Mouse (Mus musculus) forebrain, embryonic 11.5 days (tissue): Measurements from ENCODE around the gene Ssbp3. TPM values are rescaled to one million over a fixed set of nuclear protein-coding genes. Genes with fewer than 3 reads are reported as not detected.
A peak's percentile ranks its signal among the peaks of the same experiment; 100 is the strongest.

Experiments
- ATAC-seq: fragments of 200-750 bp; cut with Nextera tagmentation; replicated peaks from 2 replicates; pipeline ENCODE4 v1.8.0; 2017; ENCODE audit warnings: moderate TSS enrichment; ENCODE audit not compliant: low FRiP score
- DNase-seq: peaks from one replicate; pipeline ENCODE4 v3.0.0-alpha.2; 2017; ENCODE audit warnings: low spot score
- H3K27ac ChIP-seq: fragments of 300-500 bp; sonication (generic); 2 replicates; pipeline ENCODE4 v1.5.1; 2014; ENCODE audit warnings: low read depth, low read length
- H3K27me3 ChIP-seq: fragments of 300-500 bp; sonication (generic); 2 replicates; pipeline ENCODE4 v1.6.1; 2014; ENCODE audit warnings: mild to moderate bottlenecking, low read length, mixed read lengths; ENCODE audit not compliant: control insufficient read depth, insufficient read depth
- H3K36me3 ChIP-seq: fragments of 300-500 bp; sonication (generic); 2 replicates; pipeline ENCODE4 v1.6.1; 2014; ENCODE audit warnings: mild to moderate bottlenecking, low read length, moderate library complexity, mixed read lengths; ENCODE audit not compliant: control insufficient read depth, insufficient read depth
- H3K4me1 ChIP-seq: fragments of 300-500 bp; sonication (generic); replicated peaks from 2 replicates; pipeline ENCODE4 v1.6.1; 2014; ENCODE audit warnings: low read length, mixed read lengths; ENCODE audit not compliant: control insufficient read depth, insufficient read depth
- H3K4me2 ChIP-seq: fragments of 300-500 bp; sonication (generic); 2 replicates; pipeline ENCODE4 v1.6.1; 2014; ENCODE audit warnings: low read depth, mild to moderate bottlenecking, low read length, moderate library complexity, mixed read lengths; ENCODE audit not compliant: severe bottlenecking
- H3K4me3 ChIP-seq: fragments of 300-500 bp; sonication (generic); 2 replicates; pipeline ENCODE4 v1.5.1; 2014; ENCODE audit warnings: low read depth, low read length
- H3K9ac ChIP-seq: fragments of 300-500 bp; sonication (generic); 2 replicates; pipeline ENCODE4 v1.6.1; 2014; ENCODE audit warnings: low read length
- H3K9me3 ChIP-seq: fragments of 300-500 bp; sonication (generic); 2 replicates; pipeline ENCODE4 v1.6.1; 2016; ENCODE audit warnings: low read length, mixed read lengths; ENCODE audit not compliant: control insufficient read depth
- WGBS: fragments of 180-500 bp; shearing (Covaris S2); extraction: QIAGEN DNeasy Blood & Tissue Kit; methylation state at CpG from one replicate; pipeline ENCODE4 v1.1.7; 2014; 5-methylcytosine and 5-hydroxymethylcytosine counted together
- polyA plus RNA-seq: library from polyadenylated mRNA; unstranded; fragments of >200 nt; fragmentation: Nextera tagmentation; extraction: Ambion mirVana; gene quantifications from 2 replicates; pipeline ENCODE4 v1.2.1, GENCODE M21; 2014

Gene Ssbp3
- polyA plus RNA-seq, 1 experiment from 2014 or later = 135 TPM

GRCm38 (mm10) chr4:106941475-106941874, 31.0 kb downstream of the Ssbp3 start:
- Histone ChIP-seq H3K27me3 (no peaks in the 10 kb centered on the region), H3K9me3 (no peaks in the 10 kb centered on the region), H3K36me3 (no peaks in the 10 kb centered on the region; the same call in 1 of the 2 replicates), H3K4me2 (peak overlapping the region; percentile 11; the same call in 1 of the 2 replicates), H3K9ac (peak overlapping the region; percentile 35), H3K4me1 (peaks cover 53% of the 10 kb centered on the region), H3K27ac (0 out of 2 replicates have a peak overlapping the region, but pooled peaks have one; percentile 12), H3K4me3 (no peak overlapping the region)
- ATAC-seq (no peak), DNase-seq (no peak)

GRCm38 (mm10) chr4:106942491-106942890, 32.0 kb downstream of the Ssbp3 start:
- WGBS = 98% methylated on average over 4 of the region's 4 CpGs
- DNase-seq (no peak), ATAC-seq (no peak)
- Histone ChIP-seq H3K4me3 (no peak overlapping the region), H3K27ac (no peak overlapping the region), H3K4me2 (no peak overlapping the region), H3K9ac (no peak overlapping the region), H3K36me3 (no peaks in the 10 kb centered on the region; the same call in 1 of the 2 replicates), H3K4me1 (peaks cover 49% of the 10 kb centered on the region), H3K27me3 (no peaks in the 10 kb centered on the region), H3K9me3 (no peaks in the 10 kb centered on the region)

- Histone ChIP-seq H3K9ac (no peak overlapping the region), H3K27me3 (no peaks in the 10 kb centered on the region), H3K36me3 (no peaks in the 10 kb centered on the region; the same call in 1 of the 2 replicates), H3K9me3 (no peaks in the 10 kb centered on the region), H3K4me3 (no peak overlapping the region), H3K4me2 (no peak overlapping the region), H3K27ac (no peak overlapping the region), H3K4me1 (peaks cover 43% of the 10 kb centered on the region)
- WGBS = 94% methylated on average over 2 of the region's 2 CpGs
- no peak for DNase-seq
- no peak for ATAC-seq
Measured at GRCm38 (mm10) chr4:106943627-106944026, 33.1 kb downstream of the Ssbp3 start.

GRCm38 (mm10) chr4:106944898-106945297, 34.4 kb downstream of the Ssbp3 start:
- ATAC-seq (no peak), DNase-seq (no peak)
- Histone ChIP-seq H3K9me3 (no peaks in the 10 kb centered on the region), H3K4me3 (no peak overlapping the region), H3K9ac (no peak overlapping the region), H3K4me2 (no peak overlapping the region), H3K27ac (no peak overlapping the region), H3K27me3 (no peaks in the 10 kb centered on the region), H3K36me3 (no peaks in the 10 kb centered on the region; the same call in 1 of the 2 replicates), H3K4me1 (peaks cover 36% of the 10 kb centered on the region)
- 88% methylated on average over 3 of the region's 3 CpGs for WGBS

- 83% methylated on average over 3 of the region's 3 CpGs for WGBS
- DNase-seq = no peak
- no peak for ATAC-seq
- H3K4me1 ChIP-seq = peaks cover 22% of the 10 kb centered on the region
- H3K27ac ChIP-seq = no peak overlapping the region
- no peak overlapping the region for H3K9ac ChIP-seq
- no peak overlapping the region for H3K4me2 ChIP-seq
- no peak overlapping the region for H3K4me3 ChIP-seq
- no peaks in the 10 kb centered on the region; the same call in 1 of the 2 replicates for H3K36me3 ChIP-seq
- no peaks in the 10 kb centered on the region for H3K27me3 ChIP-seq
- H3K9me3 ChIP-seq = no peaks in the 10 kb centered on the region
Measured at GRCm38 (mm10) chr4:106947741-106948140, 37.2 kb downstream of the Ssbp3 start.

GRCm38 (mm10) chr4:106948546-106948945, 38.0 kb downstream of the Ssbp3 start:
- no peak for ATAC-seq
- no peak for DNase-seq
- Histone ChIP-seq H3K4me2 (no peak overlapping the region), H3K9me3 (no peaks in the 10 kb centered on the region), H3K9ac (no peak overlapping the region), H3K4me1 (peaks cover 25% of the 10 kb centered on the region), H3K4me3 (no peak overlapping the region), H3K27me3 (no peaks in the 10 kb centered on the region), H3K27ac (no peak overlapping the region), H3K36me3 (no peaks in the 10 kb centered on the region; the same call in 1 of the 2 replicates)
- WGBS = 72% methylated on average over 7 of the region's 7 CpGs

- DNase-seq = no peak
- peaks cover 30% of the 10 kb centered on the region for H3K4me1 ChIP-seq
- ATAC-seq = no peak
- no peak overlapping the region for H3K4me3 ChIP-seq
- H3K27ac ChIP-seq = no peak overlapping the region
- no peaks in the 10 kb centered on the region for H3K9me3 ChIP-seq
- no peak overlapping the region for H3K4me2 ChIP-seq
- H3K27me3 ChIP-seq = no peaks in the 10 kb centered on the region
- H3K36me3 ChIP-seq = no peaks in the 10 kb centered on the region; the same call in 1 of the 2 replicates
- no peak overlapping the region; the same call in 1 of the 2 replicates for H3K9ac ChIP-seq
- WGBS = 62% methylated on average over 6 of the region's 6 CpGs
Measured at GRCm38 (mm10) chr4:106949200-106949599, 38.7 kb downstream of the Ssbp3 start.

GRCm38 (mm10) chr4:106950801-106951200, 40.3 kb downstream of the Ssbp3 start:
- Histone ChIP-seq H3K36me3 (no peaks in the 10 kb centered on the region; the same call in 1 of the 2 replicates), H3K4me2 (no peak overlapping the region), H3K4me3 (no peak overlapping the region), H3K9me3 (no peaks in the 10 kb centered on the region), H3K9ac (no peak overlapping the region), H3K27me3 (no peaks in the 10 kb centered on the region), H3K4me1 (peaks cover 39% of the 10 kb centered on the region), H3K27ac (no peak overlapping the region)
- WGBS = 72% methylated on average over 4 of the region's 4 CpGs
- ATAC-seq (no peak), DNase-seq (no peak)

- Histone ChIP-seq H3K27me3 (no peaks in the 10 kb centered on the region), H3K4me1 (peaks cover 45% of the 10 kb centered on the region), H3K36me3 (no peaks in the 10 kb centered on the region; the same call in 1 of the 2 replicates), H3K9ac (no peak overlapping the region), H3K4me3 (no peak overlapping the region), H3K4me2 (no peak overlapping the region), H3K27ac (no peak overlapping the region), H3K9me3 (no peaks in the 10 kb centered on the region)
- DNase-seq (no peak), ATAC-seq (no peak)
- WGBS = 57% methylated on average over 4 of the region's 4 CpGs
Measured at GRCm38 (mm10) chr4:106951455-106951854, 41.0 kb downstream of the Ssbp3 start.
